Mouse (Mus musculus): ENCODE results near the gene Lgals8.

- no peak for TF ChIP-seq POLR2A (IDR thresholded peaks at IDR 0.05; ENCODE audit: insufficient read depth, low read depth, low read length)
- TF ChIP-seq CTCF (IDR thresholded peaks at IDR 0.05; ENCODE audit: insufficient read depth, low read depth, low read length): no peak
Measured at GRCm38 (mm10) chr13:12454686-12455390, 9.9 kb downstream of the Lgals8 start.
